Mouse (Mus musculus) embryonic facial prominence, embryonic 13.5 days (tissue): ENCODE data around the gene Sh2b3. TPM values are rescaled to one million over a fixed set of nuclear protein-coding genes. Genes with fewer than 3 reads are reported as not detected.
"Not testable (repeated sequence)": the region's sequence is repeated elsewhere in the genome, so short reads cannot be mapped to it uniquely, and the experiment has no call there.

ENCODE experiments used
- ATAC-seq: fragments of 200-750 bp; cut with Nextera tagmentation; 2 replicates; pipeline ENCODE4 v1.8.0; 2017; ENCODE audit warnings: low read depth; ENCODE audit not compliant: insufficient number of reproducible peaks, insufficient read depth, low FRiP score, low TSS enrichment
- H3K27ac ChIP-seq: fragments of 300-500 bp; sonication (generic); 2 replicates; pipeline ENCODE4 v1.5.1; 2015; ENCODE audit warnings: moderate library complexity, mild to moderate bottlenecking, inconsistent platforms
- H3K27me3 ChIP-seq: fragments of 300-500 bp; sonication (generic); 2 replicates; pipeline ENCODE4 v1.6.1; 2015; ENCODE audit warnings: mild to moderate bottlenecking, inconsistent platforms
- H3K36me3 ChIP-seq: fragments of 300-500 bp; sonication (generic); 2 replicates; pipeline ENCODE4 v1.6.1; 2015; ENCODE audit warnings: mild to moderate bottlenecking, inconsistent platforms
- H3K4me1 ChIP-seq: fragments of 300-500 bp; sonication (generic); 2 replicates; pipeline ENCODE4 v1.6.1; 2015; ENCODE audit warnings: inconsistent platforms
- H3K4me2 ChIP-seq: fragments of 300-500 bp; sonication (generic); 2 replicates; pipeline ENCODE4 v1.6.1; 2015; ENCODE audit warnings: moderate library complexity, mild to moderate bottlenecking, inconsistent platforms
- H3K4me3 ChIP-seq: fragments of 300-500 bp; sonication (generic); 2 replicates; pipeline ENCODE4 v1.5.1; 2015; ENCODE audit warnings: mild to moderate bottlenecking, inconsistent platforms
- H3K9ac ChIP-seq: fragments of 300-500 bp; sonication (generic); 2 replicates; pipeline ENCODE4 v1.6.1; 2015; ENCODE audit warnings: mild to moderate bottlenecking, inconsistent platforms
- H3K9me3 ChIP-seq: fragments of 300-500 bp; sonication (generic); 2 replicates; pipeline ENCODE4 v1.6.1; 2016; ENCODE audit warnings: inconsistent platforms
- WGBS: fragments of 180-500 bp; shearing (Covaris S2); methylation state at CpG from one replicate; pipeline ENCODE4 v1.1.7; 2015; ENCODE audit warnings: mixed read lengths; 5-methylcytosine and 5-hydroxymethylcytosine counted together
- polyA plus RNA-seq: library from polyadenylated mRNA; unstranded; fragments of >200 nt; fragmentation: Nextera tagmentation; extraction: Ambion mirVana; gene quantifications from 2 replicates; pipeline ENCODE4 v1.2.1, GENCODE M21; 2015

Gene Sh2b3
- polyA plus RNA-seq, 1 experiment from 2014 or later = 12.2 TPM

- H3K9ac ChIP-seq = no peak overlapping the region
- H3K9me3 ChIP-seq = peaks cover 6% of the 10 kb centered on the region; the same call in 1 of the 2 replicates
- H3K4me3 ChIP-seq = no peak overlapping the region
- WGBS = 45% methylated on average over 5 of the region's 5 CpGs
- no peak overlapping the region for H3K4me2 ChIP-seq
- no peaks in the 10 kb centered on the region; the same call in 1 of the 2 replicates for H3K27me3 ChIP-seq
- no peak for ATAC-seq
- peaks cover 21% of the 10 kb centered on the region for H3K36me3 ChIP-seq
- 0 out of 2 replicates have a peak, but pooled peaks cover 4% of the 10 kb centered on the region for H3K4me1 ChIP-seq
- no peak overlapping the region for H3K27ac ChIP-seq
These were observed 24.5 kb upstream of the Sh2b3 start for GRCm38 (mm10) chr5:121861964-121862363.

- WGBS = 88% methylated on average over 12 of the region's 12 CpGs
- Histone ChIP-seq H3K9me3 (peaks cover 6% of the 10 kb centered on the region; the same call in 1 of the 2 replicates), H3K4me2 (no peak overlapping the region), H3K36me3 (peaks cover 49% of the 10 kb centered on the region), H3K4me3 (no peak overlapping the region), H3K9ac (no peak overlapping the region), H3K4me1 (peaks cover 6% of the 10 kb centered on the region; the same call in 1 of the 2 replicates), H3K27me3 (no peaks in the 10 kb centered on the region), H3K27ac (no peak overlapping the region)
- no peak for ATAC-seq
These were observed 21.0 kb upstream of the Sh2b3 start for GRCm38 (mm10) chr5:121858427-121858826.

- H3K27ac ChIP-seq = no peak overlapping the region
- H3K4me2 ChIP-seq = no peak overlapping the region
- no peak overlapping the region for H3K4me3 ChIP-seq
- no peak for ATAC-seq
- 85% methylated on average over 11 of the region's 11 CpGs for WGBS
- no peak overlapping the region for H3K9ac ChIP-seq
- peaks cover 6% of the 10 kb centered on the region; the same call in 1 of the 2 replicates for H3K9me3 ChIP-seq
- peaks cover 6% of the 10 kb centered on the region; the same call in 1 of the 2 replicates for H3K4me1 ChIP-seq
- H3K27me3 ChIP-seq = no peaks in the 10 kb centered on the region
- H3K36me3 ChIP-seq = peaks cover 66% of the 10 kb centered on the region
These were observed 19.3 kb upstream of the Sh2b3 start for GRCm38 (mm10) chr5:121856740-121857139.

GRCm38 (mm10) chr5:121854768-121855167 is 17.3 kb upstream of the Sh2b3 start:
- Histone ChIP-seq H3K4me2 (no peak overlapping the region), H3K9ac (no peak overlapping the region), H3K4me1 (peaks cover 25% of the 10 kb centered on the region), H3K27ac (no peak overlapping the region), H3K36me3 (peaks cover 64% of the 10 kb centered on the region), H3K4me3 (no peak overlapping the region), H3K27me3 (no peaks in the 10 kb centered on the region), H3K9me3 (no peaks in the 10 kb centered on the region)
- ATAC-seq = no peak
- 74% methylated on average over 10 of the region's 10 CpGs for whole genome bisulfite sequencing

GRCm38 (mm10) chr5:121853368-121854051 is 16.1 kb upstream of the Sh2b3 start:
- peak overlapping the region; percentile 16; the same call in 1 of the 2 replicates for H3K27ac ChIP-seq
- WGBS = 86% methylated on average over 9 of the region's 9 CpGs
- no peaks in the 10 kb centered on the region for H3K27me3 ChIP-seq
- peaks cover 28% of the 10 kb centered on the region for H3K4me1 ChIP-seq
- no peaks in the 10 kb centered on the region for H3K9me3 ChIP-seq
- no peak for ATAC-seq
- no peak overlapping the region for H3K4me2 ChIP-seq
- H3K9ac ChIP-seq = no peak overlapping the region
- H3K4me3 ChIP-seq = no peak overlapping the region
- H3K36me3 ChIP-seq = peaks cover 61% of the 10 kb centered on the region

- 33% methylated on average over 20 of the region's 20 CpGs for WGBS
- peaks cover 40% of the 10 kb centered on the region for H3K36me3 ChIP-seq
- peaks cover 35% of the 10 kb centered on the region for H3K4me1 ChIP-seq
- peaks cover 10% of the 10 kb centered on the region for H3K27me3 ChIP-seq
- ATAC-seq = no peak
- H3K4me3 ChIP-seq = peak overlapping the region; percentile 88
- no peak overlapping the region for H3K27ac ChIP-seq
- peak overlapping the region; percentile 89 for H3K9ac ChIP-seq
- no peaks in the 10 kb centered on the region for H3K9me3 ChIP-seq
- H3K4me2 ChIP-seq = peak overlapping the region; percentile 81
These were observed 12.3 kb upstream of the Sh2b3 start for GRCm38 (mm10) chr5:121849478-121850349.

GRCm38 (mm10) chr5:121848743-121849142 is 11.3 kb upstream of the Sh2b3 start, which contains the start of gene Pheta1:
Gene Pheta1 (plus strand): TSS chr5:121848984.
- peaks cover 18% of the 10 kb centered on the region for H3K27me3 ChIP-seq
- H3K4me1 ChIP-seq = peaks cover 32% of the 10 kb centered on the region
- H3K27ac ChIP-seq = peak within 1 kb of the TSS; percentile 83
- H3K36me3 ChIP-seq = peaks cover 30% of the 10 kb centered on the region
- H3K4me3 ChIP-seq = peak within 1 kb of the TSS; percentile 88
- peak within 1 kb of the TSS; percentile 81 for H3K4me2 ChIP-seq
- peak; percentile 78 for ATAC-seq
- H3K9me3 ChIP-seq = no peaks in the 10 kb centered on the region
- peak within 1 kb of the TSS; percentile 89 for H3K9ac ChIP-seq
- 1% methylated on average over 42 of the region's 42 CpGs for WGBS

- H3K4me1 ChIP-seq = peaks cover 33% of the 10 kb centered on the region
- under 1% methylated on average over 17 of the region's 17 CpGs for WGBS
- H3K27ac ChIP-seq = peak overlapping the region; percentile 83
- ATAC-seq = no peak
- H3K4me3 ChIP-seq = peak overlapping the region; percentile 88
- H3K36me3 ChIP-seq = peaks cover 23% of the 10 kb centered on the region
- H3K9me3 ChIP-seq = no peaks in the 10 kb centered on the region
- peak overlapping the region; percentile 81 for H3K4me2 ChIP-seq
- peaks cover 25% of the 10 kb centered on the region for H3K27me3 ChIP-seq
- H3K9ac ChIP-seq = peak overlapping the region; percentile 89
These were observed 10.6 kb upstream of the Sh2b3 start for GRCm38 (mm10) chr5:121848035-121848519.

GRCm38 (mm10) chr5:121847269-121847668 is 9.8 kb upstream of the Sh2b3 start:
- WGBS = 79% methylated on average over 3 of the region's 3 CpGs
- H3K27ac ChIP-seq, ATAC-seq: not testable (repeated sequence)

GRCm38 (mm10) chr5:121846322-121846721 is 8.9 kb upstream of the Sh2b3 start:
- no peaks in the 10 kb centered on the region for H3K9me3 ChIP-seq
- no peak overlapping the region for H3K9ac ChIP-seq
- no peak overlapping the region for H3K4me2 ChIP-seq
- ATAC-seq = no peak
- H3K27me3 ChIP-seq = peaks cover 40% of the 10 kb centered on the region
- H3K4me3 ChIP-seq = no peak overlapping the region
- H3K27ac ChIP-seq = no peak overlapping the region
- WGBS = 76% methylated on average over 11 of the region's 11 CpGs
- H3K36me3 ChIP-seq = peaks cover 6% of the 10 kb centered on the region
- peaks cover 34% of the 10 kb centered on the region for H3K4me1 ChIP-seq

More at GRCm38 (mm10) chr5:121847269-121847668, 9.8 kb upstream of the Sh2b3 start:
- H3K4me1 ChIP-seq = peaks cover 37% of the 10 kb centered on the region
- peaks cover 31% of the 10 kb centered on the region for H3K27me3 ChIP-seq
- H3K36me3 ChIP-seq = peaks cover 15% of the 10 kb centered on the region
- not testable (repeated sequence) for H3K9ac ChIP-seq, H3K4me2 ChIP-seq, H3K4me3 ChIP-seq, H3K9me3 ChIP-seq

- no peak overlapping the region for H3K4me2 ChIP-seq
- no peaks in the 10 kb centered on the region for H3K36me3 ChIP-seq
- 32% methylated on average over 4 of the region's 4 CpGs for WGBS
- H3K4me3 ChIP-seq = no peak overlapping the region
- peaks cover 40% of the 10 kb centered on the region for H3K27me3 ChIP-seq
- no peaks in the 10 kb centered on the region for H3K9me3 ChIP-seq
- H3K27ac ChIP-seq = no peak overlapping the region
- H3K9ac ChIP-seq = no peak overlapping the region; the same call in 1 of the 2 replicates
- peaks cover 24% of the 10 kb centered on the region for H3K4me1 ChIP-seq
- ATAC-seq = no peak
These were observed 7.9 kb upstream of the Sh2b3 start for GRCm38 (mm10) chr5:121845361-121845760.
